Mouse (Mus musculus) kidney, adult 2 months (tissue): ENCODE results near the gene Hnf1a. TPM values are rescaled to one million over a fixed set of nuclear protein-coding genes. Genes with fewer than 3 reads are reported as not detected.

Source experiments
- DNase-seq: peaks from one replicate; pipeline ENCODE4 v3.0.0; 2021
- H3K27ac ChIP-seq: fragments of 200-500 bp; 2 replicates; pipeline ENCODE4 v1.5.1; 2012; ENCODE audit warnings: low read depth, low read length, control low read depth, inconsistent platforms; ENCODE audit not compliant: insufficient read depth
- H3K27me3 ChIP-seq: fragments of 200-500 bp; replicated peaks from 2 replicates; pipeline ENCODE4 v1.6.1; 2012; ENCODE audit warnings: mild to moderate bottlenecking, moderate library complexity, low read length, inconsistent platforms; ENCODE audit not compliant: control insufficient read depth, insufficient read depth
- H3K36me3 ChIP-seq: fragments of 200-500 bp; 2 replicates; pipeline ENCODE4 v1.6.1; 2012; ENCODE audit warnings: mild to moderate bottlenecking, moderate library complexity, low read length, inconsistent platforms; ENCODE audit not compliant: control insufficient read depth, insufficient read depth
- H3K4me1 ChIP-seq: fragments of 200-500 bp; 2 replicates; pipeline ENCODE4 v1.6.1; 2011; ENCODE audit warnings: low read length; ENCODE audit not compliant: control insufficient read depth, insufficient read depth
- H3K4me3 ChIP-seq: fragments of 200-500 bp; 2 replicates; pipeline ENCODE4 v1.5.1; 2011; ENCODE audit warnings: mild to moderate bottlenecking, low read depth, low read length, control low read depth; ENCODE audit not compliant: insufficient read depth
- CTCF ChIP-seq: fragments of 200-500 bp; conservative IDR thresholded peaks from 2 replicates; pipeline ENCODE4 v1.5.1; 2011; ENCODE audit warnings: low read depth, mild to moderate bottlenecking, control low read depth, low read length, moderate library complexity, mixed read lengths; ENCODE audit not compliant: insufficient read depth, insufficient read length
- POLR2A ChIP-seq: fragments of 200-500 bp; IDR thresholded peaks from one replicate; pipeline ENCODE4 v1.6.1; 2011; ENCODE audit warnings: low read depth, low read length, control low read depth
- WGBS: fragments of 180-500 bp; shearing (Covaris S2); methylation state at CpG from one replicate; pipeline ENCODE4 v1.1.7; 2018; 5-methylcytosine and 5-hydroxymethylcytosine counted together
- polyA plus RNA-seq: library from polyadenylated mRNA; depleted of rRNA; stranded (reverse); fragments of >200 nt; gene quantifications from 2 replicates; pipeline ENCODE4 v1.2.3, GENCODE M21; 2012; rRNA removed

Gene Hnf1a
- polyA plus RNA-seq, result 24.2 and 29.5 TPM in 2 replicates

DNA sequence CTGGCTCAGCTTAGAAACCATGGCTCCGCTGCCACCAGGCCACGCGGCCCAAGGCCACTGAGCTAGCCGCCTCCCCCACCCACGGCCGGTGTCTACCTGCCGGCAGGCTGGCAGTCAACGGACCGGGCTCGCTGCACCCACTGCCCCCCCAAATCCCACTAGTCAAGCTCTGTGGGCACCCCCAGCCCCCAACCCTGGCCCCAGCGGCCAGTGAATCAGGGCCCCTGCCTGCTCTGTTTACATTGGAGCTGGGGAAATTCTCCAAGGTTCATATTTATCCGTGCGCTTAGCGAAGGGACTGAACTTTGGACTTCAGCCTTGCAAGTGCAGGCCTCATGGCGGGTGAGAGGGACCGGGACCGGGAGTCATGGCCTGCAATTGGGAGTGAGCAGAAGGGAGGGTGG, at the start of gene Hnf1a:
Gene Hnf1a, minus strand, starts transcription at position 271 of the 404 bp plus-strand sequence.
- DNase-seq, result peak; percentile 84
- Histone ChIP-seq H3K27ac (peak within 1 kb of the TSS; percentile 99), H3K4me3 (peak within 1 kb of the TSS; percentile 73), H3K27me3 (no peaks in the 10 kb centered on the region), H3K4me1 (peaks cover 28% of the 10 kb centered on the region), H3K36me3 (no peaks in the 10 kb centered on the region; the same call in 1 of the 2 replicates)
- WGBS, result 29% methylated on average over 17 of the region's 17 CpGs
- TF ChIP-seq POLR2A, result peak; percentile 9
- no peak for TF ChIP-seq CTCF

DNA sequence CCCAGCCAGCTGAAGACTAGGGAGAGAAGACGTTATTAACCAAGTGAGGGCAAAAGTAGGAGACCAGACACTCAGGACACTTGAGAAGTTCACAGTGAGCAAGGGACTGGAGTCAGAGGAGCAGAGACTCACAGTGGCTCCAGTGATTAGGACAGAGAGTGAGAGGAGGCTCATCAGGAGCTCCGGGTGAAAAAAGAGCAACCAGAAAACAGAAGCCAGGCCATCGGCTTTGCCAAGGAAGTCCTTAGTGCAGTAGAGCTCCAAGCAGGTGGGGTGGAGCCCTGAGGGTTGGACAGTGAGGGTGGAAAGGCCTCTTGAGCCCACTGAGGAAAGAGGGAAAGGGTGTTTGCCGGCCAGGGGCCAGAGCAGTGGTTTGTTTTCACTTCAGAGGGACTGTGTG, 47.9 kb upstream of the Hnf1a start:
- TF ChIP-seq POLR2A (no peak), CTCF (no peak)
- Histone ChIP-seq H3K4me3 (no peak overlapping the region), H3K27me3 (no peaks in the 10 kb centered on the region), H3K36me3 (no peaks in the 10 kb centered on the region), H3K27ac (no peak overlapping the region), H3K4me1 (peaks cover 26% of the 10 kb centered on the region)
- 17% methylated on average over 4 of the region's 4 CpGs for WGBS
- no peak for DNase-seq

DNA sequence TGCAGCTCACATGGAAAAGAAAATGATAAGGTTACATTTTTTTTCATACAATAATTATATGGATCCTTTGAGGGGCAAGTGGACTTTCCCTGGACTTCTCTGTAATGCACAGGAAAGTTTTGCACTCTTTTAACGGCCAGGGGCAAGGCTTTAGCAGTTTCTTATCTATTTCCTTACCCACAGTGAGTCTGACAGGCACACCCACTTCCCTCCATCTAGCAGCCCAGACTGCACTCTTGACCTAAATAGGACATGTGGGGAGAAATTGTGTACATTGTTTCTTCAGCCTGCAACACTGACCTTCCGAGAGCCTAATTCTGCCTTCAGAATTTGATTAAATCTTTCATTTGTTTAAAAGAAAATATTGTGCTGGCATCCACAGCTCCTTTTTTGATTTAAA, 47.4 kb upstream of the Hnf1a start:
- no peaks in the 10 kb centered on the region for H3K27me3 ChIP-seq
- H3K4me3 ChIP-seq, result no peak overlapping the region
- TF ChIP-seq POLR2A (no peak), CTCF (no peak)
- no peaks in the 10 kb centered on the region for H3K36me3 ChIP-seq
- 22% methylated on average over 2 of the region's 2 CpGs for WGBS
- H3K4me1 ChIP-seq, result peaks cover 30% of the 10 kb centered on the region
- no peak overlapping the region for H3K27ac ChIP-seq
- no peak for DNase-seq

DNA sequence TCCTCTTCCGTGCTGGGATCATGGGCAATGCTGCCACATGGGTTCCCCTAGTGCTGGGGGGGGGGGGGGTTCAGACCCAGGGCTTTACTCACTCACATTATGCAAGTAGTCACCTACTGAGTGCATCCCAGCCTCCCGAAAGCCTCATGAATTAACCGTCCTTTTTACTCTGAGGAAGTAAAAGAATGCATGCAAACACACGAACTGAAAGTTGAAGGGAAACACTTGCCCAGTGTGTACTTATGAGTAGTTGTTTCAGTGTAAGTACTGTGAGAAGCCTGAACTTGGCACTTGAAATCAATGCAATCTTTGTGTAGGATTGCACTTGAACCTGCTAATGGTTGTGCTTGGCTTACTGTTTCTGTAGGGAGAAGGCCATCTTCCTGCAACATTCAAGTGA, 44.2 kb upstream of the Hnf1a start:
- TF ChIP-seq POLR2A (no peak), CTCF (no peak)
- Histone ChIP-seq H3K36me3 (no peaks in the 10 kb centered on the region), H3K4me1 (peaks cover 39% of the 10 kb centered on the region), H3K27me3 (no peaks in the 10 kb centered on the region), H3K4me3 (no peak overlapping the region), H3K27ac (no peak overlapping the region)
- 25% methylated on average over 4 of the region's 4 CpGs for WGBS
- no peak for DNase-seq

DNA sequence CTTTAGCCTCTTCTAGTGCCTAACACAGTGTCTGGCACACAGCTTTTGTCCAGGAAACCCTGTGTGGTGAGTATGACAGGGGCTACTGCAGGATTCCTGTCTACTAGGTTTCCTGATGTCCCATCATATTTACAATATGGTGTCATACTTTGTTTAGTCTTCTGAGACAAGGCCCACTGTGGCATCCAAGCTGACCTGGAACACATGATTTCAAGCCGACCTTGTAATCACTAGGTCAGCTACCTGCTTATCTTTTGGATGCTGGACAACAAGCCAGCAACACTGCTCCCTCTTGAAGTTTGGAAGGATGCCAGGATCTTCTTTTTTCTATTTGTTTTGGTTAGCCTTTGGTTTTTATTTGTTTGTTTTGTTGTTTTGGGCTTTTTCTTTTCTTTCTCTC, 43.7 kb upstream of the Hnf1a start:
- DNase-seq, result peak; percentile 46
- H3K27ac ChIP-seq, result no peak overlapping the region
- H3K27me3 ChIP-seq, result no peaks in the 10 kb centered on the region
- H3K4me1 ChIP-seq, result peaks cover 36% of the 10 kb centered on the region
- 17% methylated on average over 1 of the region's 1 CpGs for WGBS
- no peak overlapping the region for H3K4me3 ChIP-seq
- H3K36me3 ChIP-seq, result no peaks in the 10 kb centered on the region
- TF ChIP-seq CTCF (no peak), POLR2A (no peak)

DNA sequence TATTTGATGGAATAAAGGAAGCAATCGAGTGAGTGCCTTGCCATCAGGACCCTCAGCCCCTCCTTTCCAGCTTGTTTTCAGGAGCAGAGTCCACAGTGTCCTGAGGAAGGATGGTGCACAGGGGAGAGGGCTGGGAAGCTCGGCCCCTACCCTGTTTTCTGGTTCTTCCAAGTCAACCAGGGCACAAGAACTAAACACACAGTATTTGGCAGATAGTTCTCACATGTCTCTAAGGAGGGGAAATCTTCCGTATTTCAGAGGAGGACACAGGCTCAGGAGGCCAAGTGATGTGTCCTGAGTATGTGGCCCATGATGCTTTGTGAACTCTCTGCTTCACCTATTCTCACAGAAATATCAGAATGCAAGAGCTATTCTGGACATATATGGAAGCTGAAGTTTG, 42.5 kb upstream of the Hnf1a start:
- Histone ChIP-seq H3K4me1 (peaks cover 32% of the 10 kb centered on the region), H3K4me3 (no peak overlapping the region), H3K27me3 (no peaks in the 10 kb centered on the region), H3K36me3 (no peaks in the 10 kb centered on the region), H3K27ac (no peak overlapping the region)
- 50% methylated on average over 3 of the region's 3 CpGs for WGBS
- TF ChIP-seq POLR2A (no peak), CTCF (no peak)
- DNase-seq, result no peak

DNA sequence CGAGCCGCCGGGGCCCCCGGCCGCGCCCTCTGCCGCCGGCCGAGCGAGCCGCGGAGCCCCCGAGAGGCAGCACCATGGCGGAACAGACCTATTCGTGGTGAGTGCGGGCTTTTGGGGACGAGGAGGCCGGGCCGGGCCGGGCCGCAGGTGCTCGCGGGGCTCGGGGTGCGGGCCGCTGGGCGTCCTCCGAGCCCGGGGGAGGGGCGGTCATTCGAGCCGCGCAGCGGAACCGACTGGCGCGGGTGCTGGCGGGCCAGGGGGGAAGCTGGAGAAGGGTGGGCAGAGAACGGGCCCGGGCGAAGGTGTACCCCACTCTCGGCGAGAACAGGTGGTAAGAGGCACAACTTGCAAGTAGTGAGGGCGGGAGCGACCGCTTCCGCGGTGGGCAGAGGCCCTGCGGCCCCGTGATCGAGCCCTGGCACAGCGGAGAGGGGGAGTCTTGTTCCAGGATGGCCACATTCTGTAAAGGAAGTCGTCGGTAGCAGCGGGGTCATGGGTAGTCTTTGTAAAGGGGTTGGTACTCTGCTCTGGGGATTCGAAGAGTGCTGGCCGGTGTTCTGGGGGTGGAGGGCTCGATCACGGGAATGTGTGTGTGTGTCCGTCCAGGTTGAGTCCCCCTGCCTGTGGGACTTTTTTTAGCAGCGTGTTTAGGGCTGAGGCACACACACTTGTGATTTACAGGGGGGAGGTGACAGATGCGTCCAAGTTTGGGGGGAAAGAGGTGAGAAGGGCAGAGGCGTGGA, 40.8 kb upstream of the Hnf1a start:
- peaks cover 19% of the 10 kb centered on the region for H3K4me1 ChIP-seq
- DNase-seq, result peak; percentile 51
- H3K4me3 ChIP-seq, result peak overlapping the region; percentile 72
- 0 out of 2 replicates have a peak, but pooled peaks have one; percentile 12 for TF ChIP-seq CTCF
- no peak for TF ChIP-seq POLR2A
- no peaks in the 10 kb centered on the region for H3K36me3 ChIP-seq
- WGBS, result under 1% methylated on average over 63 of the region's 63 CpGs
- H3K27me3 ChIP-seq, result no peaks in the 10 kb centered on the region
- peak overlapping the region; percentile 2; the same call in 1 of the 2 replicates for H3K27ac ChIP-seq

DNA sequence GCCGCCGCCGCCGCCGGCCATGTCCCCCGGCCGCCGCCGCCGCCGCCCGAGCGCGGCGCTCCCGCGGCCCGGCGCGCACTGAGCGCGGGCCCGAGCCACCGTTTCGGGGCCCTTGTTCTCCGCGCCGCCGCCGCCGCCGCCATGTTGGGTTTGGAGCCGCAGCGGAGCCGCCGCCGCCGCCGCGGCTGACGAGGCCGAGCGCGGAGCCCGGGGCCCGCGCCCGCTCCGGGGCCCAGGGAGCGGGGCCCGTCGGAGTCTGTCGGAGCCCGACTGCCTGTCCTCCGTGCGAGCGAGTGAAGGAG, 40.3 kb upstream of the Hnf1a start:
- no peaks in the 10 kb centered on the region for H3K27me3 ChIP-seq
- DNase-seq, result no peak
- peaks cover 18% of the 10 kb centered on the region for H3K4me1 ChIP-seq
- H3K27ac ChIP-seq, result peak overlapping the region; percentile 2; the same call in 1 of the 2 replicates
- no peaks in the 10 kb centered on the region for H3K36me3 ChIP-seq
- TF ChIP-seq POLR2A (no peak), CTCF (no peak)
- WGBS, result 6% methylated on average over 39 of the region's 57 CpGs
- peak overlapping the region; percentile 72 for H3K4me3 ChIP-seq
